Mouse (Mus musculus) cerebellum, adult 2 months (tissue): ENCODE results near the gene Flnb.

ENCODE experiments used
- CTCF ChIP-seq: fragments of 200-500 bp; IDR thresholded peaks from 2 replicates; pipeline ENCODE4 v1.5.1; 2011; ENCODE audit warnings: low read depth, mild to moderate bottlenecking, control low read depth, low read length, moderate library complexity, borderline replicate concordance; ENCODE audit not compliant: insufficient read depth
- POLR2A ChIP-seq: fragments of 200-500 bp; IDR thresholded peaks from 2 replicates; pipeline ENCODE4 v1.6.1; 2011; ENCODE audit warnings: low read length, control low read depth, borderline replicate concordance; ENCODE audit not compliant: insufficient read depth

DNA sequence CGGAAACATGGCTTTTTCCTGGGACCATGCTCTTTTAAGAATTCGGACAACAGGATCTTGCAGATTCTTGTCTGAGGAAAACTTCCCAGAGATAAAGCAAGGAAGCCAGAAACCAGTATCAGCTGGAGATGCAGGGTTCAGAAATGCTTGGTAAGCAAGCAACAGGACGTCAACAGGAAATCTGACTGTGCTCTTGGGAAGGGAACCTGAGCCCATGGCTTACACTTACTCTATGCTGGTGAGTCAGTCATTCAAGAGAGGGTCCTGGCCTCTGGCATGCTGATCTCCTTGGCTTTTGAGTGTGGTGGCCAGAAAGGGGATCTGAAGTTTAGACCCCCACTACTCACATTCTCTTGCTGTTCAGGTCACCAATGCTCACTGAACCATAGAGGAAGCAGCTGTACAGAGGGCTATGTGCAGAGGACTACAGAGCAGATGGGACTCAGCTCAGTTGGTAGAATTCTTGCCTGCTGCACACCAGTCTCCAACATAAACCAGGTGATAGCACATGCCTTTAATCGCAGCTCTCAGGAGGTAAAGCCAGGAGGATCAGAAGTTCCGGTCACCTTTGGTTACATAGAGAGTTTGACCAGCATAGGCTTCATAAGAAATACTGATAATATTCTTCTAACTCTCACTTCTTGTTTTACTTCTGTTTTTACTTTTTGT lies 173.5 kb downstream of the Flnb start:
- no peak for TF ChIP-seq CTCF
- TF ChIP-seq POLR2A: no peak
